Mouse (Mus musculus) natural killer cell, adult 2 months (primary cell): ENCODE measurements around the gene Ugt1a6b.

Experiments
- DNase-seq, 2 experiments: peaks; one replicate each; pipeline ENCODE4 v3.0.0; 2022; ENCODE audit warnings: low spot score in 2 of 2

Gene Ugt1a6b

GRCm38 (mm10) chr1:88261706-88262105 lies 158.7 kb downstream of the Ugt1a6b start:
- DNase-seq, result no peak

DNA sequence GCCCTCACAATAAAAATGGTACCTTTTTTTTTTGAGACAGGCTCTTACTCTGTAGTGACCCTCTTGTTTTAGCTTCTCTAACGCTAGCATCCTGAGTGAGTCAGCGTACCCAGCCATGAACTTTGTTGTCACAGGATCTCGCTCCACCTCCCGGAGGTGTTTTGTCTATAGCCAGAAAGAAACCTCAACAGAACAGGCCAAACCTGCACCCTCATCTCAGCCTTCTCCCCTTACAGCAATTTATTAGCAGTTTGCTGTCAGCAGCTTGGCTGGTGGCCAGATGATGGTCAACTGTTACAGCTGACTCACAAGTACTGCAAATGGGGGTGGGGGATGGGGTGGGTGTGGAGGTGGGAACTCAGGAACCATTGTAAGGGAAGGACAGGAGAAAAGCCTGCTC lies 159.2 kb downstream of the Ugt1a6b start:
- DNase-seq, result no peak

DNA sequence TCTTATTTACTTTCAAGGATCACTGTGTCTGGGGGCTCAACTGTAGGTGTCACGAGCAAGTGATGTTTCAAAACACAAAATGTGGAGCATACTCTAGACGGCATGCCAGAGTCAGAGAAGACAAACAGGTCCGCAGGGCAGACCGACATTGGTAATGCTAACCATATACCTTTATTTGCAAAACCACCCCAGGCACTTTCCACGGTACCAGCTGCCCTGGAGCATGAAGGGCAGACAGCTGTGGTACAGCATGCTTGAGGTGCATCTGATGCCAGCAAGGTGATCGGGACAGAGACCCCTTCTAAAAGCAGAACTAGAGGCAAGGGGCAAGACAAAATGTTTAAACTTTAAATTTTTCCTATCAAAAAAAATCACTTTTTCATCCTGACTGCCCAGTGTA lies 159.9 kb downstream of the Ugt1a6b start:
- DNase-seq, result no peak

- no peak for DNase-seq
Measured at GRCm38 (mm10) chr1:88263778-88264177, 160.7 kb downstream of the Ugt1a6b start.

- no peak for DNase-seq
Measured at GRCm38 (mm10) chr1:88264237-88264868, 161.3 kb downstream of the Ugt1a6b start.

DNA sequence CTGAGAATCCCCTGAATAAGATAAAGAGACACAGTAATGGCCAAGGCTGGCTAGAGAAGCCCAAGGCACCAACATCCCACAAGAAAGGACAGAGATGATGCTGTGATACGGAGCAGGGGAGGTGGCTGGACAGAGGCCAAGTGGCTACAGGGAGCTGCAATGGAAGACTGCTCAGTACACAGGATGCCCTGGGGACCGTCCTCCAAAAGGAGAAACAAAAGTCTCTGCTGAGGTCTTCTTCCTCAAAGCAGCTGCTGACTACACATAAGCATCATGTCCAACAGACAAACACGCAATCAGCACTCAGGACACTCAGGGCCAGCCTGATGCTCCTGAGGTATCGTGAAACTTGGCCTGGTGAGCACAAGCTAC lies 161.8 kb downstream of the Ugt1a6b start:
- DNase-seq, result no peak

DNA sequence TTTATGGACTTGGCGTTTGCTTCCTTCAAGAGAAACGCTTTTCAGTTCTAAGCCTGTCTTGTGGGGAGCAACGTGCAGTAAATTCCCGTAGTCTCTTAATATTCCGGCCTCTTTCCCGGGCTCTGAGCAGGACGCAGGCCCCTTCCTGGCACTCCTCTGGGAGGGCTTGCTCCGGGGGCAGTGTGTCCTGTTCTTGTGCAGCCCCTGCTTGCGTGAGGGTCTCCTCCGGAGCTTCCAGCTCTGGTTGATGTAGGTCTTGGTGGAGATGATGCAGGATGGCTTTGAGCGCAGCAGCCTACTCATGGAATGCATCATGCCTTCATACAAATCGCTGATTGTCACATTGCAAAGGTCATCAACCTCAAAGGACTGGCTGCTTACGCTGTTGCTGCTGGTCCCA lies 163.1 kb downstream of the Ugt1a6b start:
- no peak for DNase-seq

GRCm38 (mm10) chr1:88267489-88267888 lies 164.4 kb downstream of the Ugt1a6b start:
- DNase-seq, result no peak

- no peak for DNase-seq
Measured at GRCm38 (mm10) chr1:88268070-88268469, 165.0 kb downstream of the Ugt1a6b start.
